25 mouse cellular contexts compared by ENCODE assay signal in genomic region chr8:58523443-58523842, GRCm38 (mm10).
"Had no signal": no experiment of that assay in that cellular context is flagged by ENCODE, and none has a peak within 500 bp of the region (broad histone marks: within the 10 kb centered on the region; RNA-seq: fewer than 3 reads in every experiment).

No protein-coding gene starts in this region.

- DNase-seq: kidney, adult 11 months; kidney, postnatal 10 days; layer of hippocampus, adult 9-11 months; liver; lung, adult 18-20 months; lung, postnatal 10 days; lung, postnatal 36 days; retina, postnatal 1 day; right cerebral cortex, postnatal 25 days; spleen, adult 18-20 months; thymus, adult 2 months; thymus, postnatal 14 days; thymus, postnatal 4 days had no signal

- H3K4me2 ChIP-seq: limb, embryonic 13.5 days; liver, embryonic 12.5 days; liver, embryonic 15.5 days; lung, embryonic 15.5 days; midbrain, embryonic 13.5 days; neural tube, embryonic 13.5 days had no signal

- ATAC-seq: liver, embryonic 12.5 days; midbrain, embryonic 13.5 days; midbrain, embryonic 16.5 days had no signal

- H3K4me1 ChIP-seq: limb, embryonic 10.5 days; limb, embryonic 13.5 days; liver, embryonic 12.5 days; liver, embryonic 15.5 days; lung, embryonic 15.5 days; megakaryocyte, embryonic 14.5 days; midbrain, embryonic 10.5 days; midbrain, embryonic 13.5 days; neural tube, embryonic 13.5 days had no signal

- H3K36me3 ChIP-seq: limb, embryonic 10.5 days; limb, embryonic 13.5 days; liver, embryonic 12.5 days; liver, embryonic 15.5 days; lung, embryonic 15.5 days; midbrain, embryonic 10.5 days; midbrain, embryonic 13.5 days; neural tube, embryonic 13.5 days had no signal

- H3K27me3 ChIP-seq: limb, embryonic 13.5 days; liver, embryonic 12.5 days; liver, embryonic 15.5 days; lung, embryonic 15.5 days; megakaryocyte, embryonic 14.5 days; midbrain, embryonic 13.5 days; neural tube, embryonic 13.5 days had no signal

- H3K9ac ChIP-seq: limb, embryonic 13.5 days; liver, embryonic 12.5 days; liver, embryonic 15.5 days; lung, embryonic 15.5 days; midbrain, embryonic 13.5 days; neural tube, embryonic 13.5 days had no signal

- H3K9me3 ChIP-seq: limb, embryonic 10.5 days; limb, embryonic 13.5 days; liver, embryonic 12.5 days; liver, embryonic 15.5 days; lung, embryonic 15.5 days; megakaryocyte, embryonic 14.5 days; midbrain, embryonic 10.5 days; midbrain, embryonic 13.5 days; neural tube, embryonic 13.5 days had no signal

- H3K4me3 ChIP-seq: layer of hippocampus, adult 2 months; limb, embryonic 10.5 days; limb, embryonic 13.5 days; liver, embryonic 12.5 days; liver, embryonic 15.5 days; lung, embryonic 15.5 days; megakaryocyte, embryonic 14.5 days; midbrain, embryonic 10.5 days; midbrain, embryonic 13.5 days; myocyte; neural tube, embryonic 13.5 days had no signal

- H3K27ac ChIP-seq: layer of hippocampus, adult 2 months; limb, embryonic 10.5 days; limb, embryonic 13.5 days; liver, embryonic 12.5 days; liver, embryonic 15.5 days; lung, embryonic 15.5 days; midbrain, embryonic 10.5 days; midbrain, embryonic 13.5 days; neural tube, embryonic 13.5 days had no signal
